Mouse (Mus musculus): ENCODE measurements around the gene Gm9918.

- TF ChIP-seq CTCF (IDR thresholded peaks at IDR 0.05; ENCODE audit: extremely low read depth, insufficient read depth, insufficient read length, insufficient replicate concordance): no peak
- no peak for TF ChIP-seq POLR2A (IDR thresholded peaks at IDR 0.05; ENCODE audit: low read depth, low read length)
These were observed 7.3 kb upstream of the Gm9918 start for GRCm38 (mm10) chr15:102263037-102263436.
